Mouse (Mus musculus) megakaryocyte progenitor cell, adult 5-6 weeks (primary cell): ENCODE results near the gene Zyg11b. TPM values are rescaled to one million over a fixed set of nuclear protein-coding genes. Genes with fewer than 3 reads are reported as not detected.

Experiments used
- ATAC-seq: replicated peaks from 2 replicates; pipeline ENCODE4 v1.8.0; 2016; ENCODE audit warnings: mild to moderate bottlenecking, moderate TSS enrichment, inconsistent platforms; ENCODE audit not compliant: poor library complexity
- total RNA-seq, 2 experiments: library from RNA; stranded (forward) in 1 of 2; stranded (reverse) in 1 of 2; fragments of 157-497, 149-512 nt in 1 of 2; fragments of 200-1000 nt in 1 of 2; gene quantifications; 2 replicates each; pipeline versions ENCODE4 v1.2.3 to v1.2.4; 2015 to 2017

The Zyg11b gene
- 14.7 and 18.4 TPM in 2 replicates for total RNA-seq (2015)
- 19.2 and 21.5 TPM in 2 replicates for total RNA-seq (2017)

GRCm38 (mm10) chr4:108300670-108301373 is at the start of gene Zyg11b:
Gene Zyg11b, minus strand, starts transcription at chr4:108301096.
- peak; percentile 94 for ATAC-seq

GRCm38 (mm10) chr4:108349836-108350547 is 49.1 kb upstream of the Zyg11b start:
- ATAC-seq, result peak; percentile 52

GRCm38 (mm10) chr4:108349064-108349463 is 48.2 kb upstream of the Zyg11b start:
- ATAC-seq, result no peak

GRCm38 (mm10) chr4:108348256-108348875 is 47.5 kb upstream of the Zyg11b start:
- ATAC-seq, result 0 out of 2 replicates have a peak, but pooled peaks have one; percentile 14

- ATAC-seq, result peak; percentile 79
Observed at GRCm38 (mm10) chr4:108347111-108347510, 46.2 kb upstream of the Zyg11b start.

GRCm38 (mm10) chr4:108345826-108346225 is 44.9 kb upstream of the Zyg11b start:
- ATAC-seq, result no peak

GRCm38 (mm10) chr4:108344631-108345083 is 43.8 kb upstream of the Zyg11b start:
- no peak for ATAC-seq

- ATAC-seq, result peak; percentile 92
Observed at GRCm38 (mm10) chr4:108339277-108339690, 38.4 kb upstream of the Zyg11b start.

GRCm38 (mm10) chr4:108338811-108339210 is 37.9 kb upstream of the Zyg11b start:
- ATAC-seq, result no peak

- ATAC-seq, result peak; percentile 37; the same call in 1 of the 2 replicates
Observed at GRCm38 (mm10) chr4:108338321-108338733, 37.4 kb upstream of the Zyg11b start.

GRCm38 (mm10) chr4:108337817-108338216 is 36.9 kb upstream of the Zyg11b start:
- no peak for ATAC-seq

GRCm38 (mm10) chr4:108336765-108337164 is 35.9 kb upstream of the Zyg11b start:
- ATAC-seq, result no peak

GRCm38 (mm10) chr4:108335413-108335812 is 34.5 kb upstream of the Zyg11b start:
- ATAC-seq, result no peak

- no peak for ATAC-seq
Observed at GRCm38 (mm10) chr4:108332041-108332440, 31.1 kb upstream of the Zyg11b start.

- ATAC-seq, result no peak
Observed at GRCm38 (mm10) chr4:108329840-108330239, 28.9 kb upstream of the Zyg11b start.

GRCm38 (mm10) chr4:108327730-108328484 is 27.0 kb upstream of the Zyg11b start, which contains the start of gene Coa7:
Gene Coa7, plus strand, starts transcription at chr4:108328140.
- ATAC-seq, result peak; percentile 92

- ATAC-seq, result peak; percentile 23; the same call in 1 of the 2 replicates
Observed at GRCm38 (mm10) chr4:108327071-108327579, 26.2 kb upstream of the Zyg11b start.

GRCm38 (mm10) chr4:108323588-108323987 is 22.7 kb upstream of the Zyg11b start:
- ATAC-seq, result no peak

GRCm38 (mm10) chr4:108320627-108321380 is 19.9 kb upstream of the Zyg11b start:
- no peak for ATAC-seq

GRCm38 (mm10) chr4:108319747-108320146 is 18.9 kb upstream of the Zyg11b start:
- ATAC-seq, result 0 out of 2 replicates have a peak, but pooled peaks have one; percentile 38
